Mouse (Mus musculus) adrenal gland, postnatal 10 days (tissue): ENCODE measurements at regions not wholly inside any gene's neighbourhood (a gene's known extent, or its start where the extent isn't known, plus 50 kb on each side); places are given as distances from the start of the nearest gene placed in this dataset.
A peak's percentile ranks its signal among the peaks of the same experiment; 100 is the strongest.

Experiments
- DNase-seq: peaks from one replicate; pipeline ENCODE4 v3.0.0; 2021; ENCODE audit warnings: mixed read lengths

DNA sequence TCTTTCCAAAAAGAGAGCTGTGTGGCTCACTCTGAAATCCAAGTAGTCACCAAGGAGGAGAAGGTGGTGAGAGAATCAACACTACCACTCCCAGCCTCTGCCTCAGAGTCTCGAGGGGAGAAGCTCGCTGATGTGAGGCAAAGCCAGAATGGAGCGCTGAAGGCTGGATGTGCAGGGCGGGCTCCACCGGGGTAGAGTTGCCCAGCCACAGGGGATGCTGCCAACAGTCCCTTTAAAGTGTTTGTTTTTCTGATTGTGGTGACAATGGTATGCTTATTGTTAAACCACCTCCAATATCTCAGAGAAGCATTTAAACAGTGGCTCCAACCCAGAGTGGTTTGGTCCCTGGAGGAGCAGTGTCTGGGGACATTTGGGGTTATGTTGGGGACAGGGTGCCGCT, 110.7 kb upstream of the Ptpn1 start:
- no peak for DNase-seq

DNA sequence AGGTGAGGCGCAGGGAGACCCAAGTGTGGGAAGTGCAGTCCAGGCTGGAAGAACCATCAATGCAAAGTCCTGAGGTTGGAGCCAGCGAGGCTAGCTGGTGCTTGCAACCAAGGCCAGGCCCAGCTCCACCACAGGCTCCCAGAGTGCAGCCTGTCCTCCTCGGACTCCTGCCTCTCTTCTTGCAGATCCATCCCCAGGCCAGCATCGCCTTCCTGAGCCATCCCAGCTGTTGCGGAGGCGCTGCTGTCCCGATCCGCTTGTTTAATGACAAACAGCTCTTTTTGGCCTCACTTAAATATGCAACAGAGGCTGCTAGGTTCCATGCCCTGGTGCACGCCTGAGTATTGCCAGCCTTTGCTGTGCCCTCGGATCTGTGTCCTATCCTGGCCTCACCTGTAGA, 113.1 kb upstream of the Ptpn1 start:
- DNase-seq = no peak

DNA sequence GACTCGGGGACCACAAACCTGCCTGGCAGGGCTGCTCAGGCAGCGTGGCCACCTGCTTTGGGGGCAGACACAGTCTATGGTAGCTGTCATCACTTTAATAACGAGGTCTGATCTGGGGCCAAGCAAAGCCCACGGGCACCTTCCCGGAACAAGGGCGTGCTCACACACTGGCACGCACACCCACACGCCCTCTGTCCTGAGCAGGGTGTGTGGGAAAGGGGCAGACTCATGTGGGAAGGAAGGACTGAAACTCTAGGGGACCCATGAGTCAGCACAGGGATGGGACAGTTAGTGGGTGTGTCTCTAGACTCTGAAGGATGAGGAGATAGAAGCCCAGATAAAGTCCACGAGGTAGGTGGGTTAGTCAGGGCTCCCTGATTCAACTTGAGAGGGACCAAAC, 114.8 kb upstream of the Ptpn1 start:
- DNase-seq = no peak

DNA sequence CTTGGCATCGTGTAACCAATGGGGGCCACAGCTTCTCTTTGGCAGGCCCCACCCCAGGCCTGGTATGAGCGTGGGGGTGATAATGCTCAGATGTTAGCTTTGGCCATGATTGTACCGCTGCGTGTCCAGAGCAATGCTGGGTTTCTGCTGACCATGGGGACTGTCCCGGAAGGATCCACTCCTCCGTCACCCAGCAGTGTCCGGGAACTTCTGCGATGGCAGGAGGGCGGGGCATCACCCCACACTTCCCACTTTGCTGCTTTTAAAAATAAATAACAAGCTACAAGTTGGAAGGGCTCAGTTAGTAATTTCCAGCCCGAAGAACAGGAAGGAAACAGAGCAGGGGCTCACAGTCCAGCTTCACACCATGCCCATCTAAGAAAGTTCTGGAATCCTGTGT, 116.7 kb upstream of the Ptpn1 start:
- no peak for DNase-seq

DNA sequence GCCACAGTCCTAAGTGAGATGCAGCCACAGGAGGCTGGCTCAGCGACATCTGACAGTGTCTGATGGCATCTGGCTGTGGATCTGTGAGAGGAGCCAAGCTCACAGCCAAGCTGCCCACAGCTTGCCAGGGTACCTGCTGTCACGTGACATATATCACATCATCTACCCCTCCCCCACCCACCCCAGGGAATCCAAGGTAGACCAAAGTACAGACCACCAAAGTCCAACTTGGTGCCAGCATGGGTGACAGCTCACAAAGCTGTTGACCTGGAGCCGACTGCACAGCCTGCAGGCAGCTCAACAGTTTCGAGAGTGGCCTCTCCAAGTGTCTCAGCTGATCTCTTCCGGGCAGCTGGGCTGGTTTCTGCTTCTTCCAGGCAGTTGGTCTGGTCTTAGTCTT, 119.6 kb upstream of the Tmem189 start:
- no peak for DNase-seq

DNA sequence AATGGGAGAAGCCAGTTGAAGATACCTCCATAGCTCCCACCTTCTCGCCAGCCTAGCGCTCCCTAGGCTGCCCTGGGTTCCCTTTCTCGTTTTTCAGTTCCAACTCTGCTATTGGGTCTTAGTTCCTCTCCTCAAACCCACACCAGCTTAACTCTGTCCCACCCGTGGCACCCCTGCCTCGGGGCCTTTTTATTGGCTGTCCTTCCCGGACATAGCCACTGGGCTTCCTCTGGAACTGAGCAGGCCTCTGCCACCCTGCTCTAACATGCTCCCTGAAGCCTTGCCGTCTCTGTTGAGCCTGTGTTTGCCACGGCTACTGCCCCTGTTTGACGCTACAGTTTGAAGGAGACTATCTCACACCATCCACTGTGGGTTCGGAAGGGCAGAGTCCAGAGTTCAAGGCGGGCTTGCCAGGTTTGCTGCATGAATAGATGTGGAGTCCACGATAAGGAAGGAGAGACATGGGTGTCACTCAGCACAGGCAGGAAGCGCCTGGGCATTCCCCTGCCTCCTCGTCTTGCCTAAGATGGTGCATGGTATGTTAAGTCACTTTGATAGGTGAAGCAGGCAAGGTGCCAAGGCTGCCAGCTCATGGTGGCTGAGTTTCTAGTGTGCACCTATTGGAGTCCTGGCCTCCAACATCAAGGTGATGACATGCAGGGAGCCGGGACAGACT, 116.1 kb upstream of the Tmem189 start:
- DNase-seq = no peak

DNA sequence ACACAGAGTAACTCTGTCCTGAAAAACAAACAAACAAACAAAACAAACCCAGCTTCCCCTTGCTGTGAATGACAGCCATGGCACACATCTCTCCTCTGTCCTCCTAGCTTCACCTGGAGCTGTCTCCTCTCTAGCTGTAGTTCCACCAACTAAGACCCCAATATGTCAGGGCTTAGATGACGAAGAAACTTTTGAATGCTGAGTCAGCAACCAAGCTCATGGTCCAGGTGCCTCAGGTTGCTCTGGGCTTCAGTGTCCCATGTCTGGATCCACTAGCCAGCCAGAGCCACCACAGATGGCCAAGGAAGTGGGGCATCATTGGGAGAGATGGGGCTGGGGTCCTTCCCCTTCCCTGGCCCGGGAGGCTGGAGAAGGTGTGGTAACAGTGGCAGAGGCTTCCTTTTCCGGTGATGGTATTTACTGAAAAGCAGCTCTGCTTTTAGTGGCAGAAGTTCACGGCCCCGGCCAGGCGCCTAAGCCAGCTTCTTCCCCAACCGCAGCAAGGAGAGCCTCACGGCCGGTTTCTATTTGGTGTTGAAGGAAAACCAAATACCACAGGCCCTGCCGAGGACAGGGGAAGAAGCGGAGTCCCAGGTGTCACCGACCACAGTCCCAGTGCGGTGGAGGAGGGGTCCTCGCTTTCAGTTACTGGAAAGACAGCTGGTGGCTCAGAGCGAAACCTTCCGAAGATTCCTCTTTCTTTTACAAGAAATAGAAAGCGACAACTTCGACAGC, 115.0 kb upstream of the Tmem189 start:
- no peak for DNase-seq

DNA sequence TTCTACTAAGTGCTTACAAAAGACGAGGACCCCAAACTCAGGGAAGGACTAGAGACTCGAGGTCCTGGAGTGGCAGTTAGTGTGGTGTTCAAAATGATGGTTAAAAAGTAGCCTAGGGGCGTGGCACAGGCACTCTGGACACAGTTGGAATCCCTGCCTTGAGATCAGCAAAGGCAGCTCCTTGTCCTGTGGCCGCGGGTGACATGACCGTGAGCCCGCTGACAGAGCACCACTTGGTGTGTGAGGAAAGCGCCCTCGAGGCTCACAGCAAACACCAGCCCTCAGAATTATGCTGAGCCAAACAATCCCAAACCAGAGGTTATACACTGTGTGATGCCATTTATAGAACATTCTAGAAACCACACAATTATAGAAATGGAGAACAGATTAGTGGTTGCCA, 112.9 kb upstream of the Tmem189 start:
- DNase-seq = no peak

DNA sequence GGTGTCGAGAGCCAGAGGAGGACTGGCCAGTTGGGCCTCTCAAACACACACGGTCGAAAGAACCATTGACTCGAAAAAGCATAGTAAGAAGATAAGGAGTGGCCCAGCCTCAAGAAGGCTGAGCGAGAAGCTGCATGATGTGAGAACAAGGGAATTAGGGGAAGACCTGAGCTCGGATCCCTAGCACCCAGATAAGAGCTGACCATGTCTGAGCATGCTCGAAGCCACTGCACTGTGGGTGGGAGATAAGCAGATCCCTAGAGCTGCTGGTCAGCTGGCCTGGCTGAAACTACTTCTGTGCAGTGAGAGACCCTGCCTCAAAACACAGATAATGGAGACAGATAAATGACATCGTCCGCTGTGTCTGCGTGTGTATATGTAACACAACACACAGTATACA, 111.8 kb upstream of the Tmem189 start:
- no peak for DNase-seq

DNA sequence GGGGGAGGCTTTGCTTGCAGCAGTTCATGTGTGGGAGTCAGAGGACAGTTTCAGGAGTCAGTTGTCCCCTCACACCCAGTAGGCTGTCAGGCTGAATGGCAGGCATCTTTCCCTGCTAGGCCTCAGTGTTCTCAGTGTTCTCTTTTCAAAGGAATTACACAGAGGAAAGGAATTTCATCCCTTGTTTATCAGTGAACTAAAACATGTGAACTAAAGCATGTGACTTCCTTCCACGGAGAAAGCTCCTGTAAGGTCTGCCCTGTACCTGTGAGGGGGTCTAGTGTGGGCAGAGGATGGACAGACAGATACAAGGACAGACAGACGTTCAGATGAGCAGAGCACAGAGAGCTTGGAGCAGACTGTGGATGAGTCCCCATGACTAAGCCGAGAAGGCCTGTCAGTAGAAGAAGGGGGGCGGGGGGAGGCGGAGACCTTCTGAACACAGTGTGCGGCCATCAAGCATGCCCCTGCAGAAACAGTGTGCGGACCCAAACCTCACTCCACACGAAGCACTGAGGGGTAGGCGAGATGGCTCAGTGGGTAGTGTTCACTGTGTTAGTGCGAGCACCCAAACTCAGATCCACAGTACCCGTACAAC, 111.1 kb upstream of the Tmem189 start:
- peak; percentile 52 for DNase-seq

DNA sequence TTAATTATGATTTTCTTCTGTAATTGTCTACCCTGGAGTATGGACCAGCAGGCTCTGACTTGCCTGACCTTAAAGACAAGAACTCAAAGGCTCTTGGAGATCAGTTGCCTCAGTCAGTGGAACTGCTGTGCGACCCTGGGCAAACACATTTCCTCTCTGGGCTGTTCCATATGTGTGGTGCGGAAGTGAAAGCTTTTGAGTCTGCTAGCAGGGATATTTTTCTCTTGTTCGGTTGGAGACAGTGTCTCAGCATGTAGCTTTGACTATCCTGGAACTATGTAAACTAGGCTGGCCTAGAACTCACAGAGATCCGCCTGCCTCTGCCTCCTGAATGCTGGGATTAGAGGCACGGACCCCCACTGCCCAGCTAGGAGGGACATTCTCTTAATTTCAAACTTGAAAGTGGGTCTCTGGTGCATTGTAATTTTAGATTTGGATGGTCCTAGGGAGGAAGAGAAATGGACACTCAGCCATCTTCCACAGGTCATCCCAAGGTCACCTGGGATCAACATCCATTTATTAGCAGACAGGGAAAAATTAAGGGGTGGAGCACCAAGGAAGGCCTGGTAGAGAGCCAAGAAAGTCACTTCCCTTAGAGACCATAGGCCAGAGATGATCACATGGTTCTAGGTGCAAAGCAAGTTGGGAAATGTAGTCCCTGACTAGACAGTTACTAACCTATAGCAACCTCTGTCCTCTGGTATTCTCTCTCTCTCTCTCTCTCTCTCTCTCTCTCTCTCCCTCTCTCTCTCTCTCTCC, 110.2 kb upstream of the Tmem189 start:
- peak; percentile 56 for DNase-seq

DNA sequence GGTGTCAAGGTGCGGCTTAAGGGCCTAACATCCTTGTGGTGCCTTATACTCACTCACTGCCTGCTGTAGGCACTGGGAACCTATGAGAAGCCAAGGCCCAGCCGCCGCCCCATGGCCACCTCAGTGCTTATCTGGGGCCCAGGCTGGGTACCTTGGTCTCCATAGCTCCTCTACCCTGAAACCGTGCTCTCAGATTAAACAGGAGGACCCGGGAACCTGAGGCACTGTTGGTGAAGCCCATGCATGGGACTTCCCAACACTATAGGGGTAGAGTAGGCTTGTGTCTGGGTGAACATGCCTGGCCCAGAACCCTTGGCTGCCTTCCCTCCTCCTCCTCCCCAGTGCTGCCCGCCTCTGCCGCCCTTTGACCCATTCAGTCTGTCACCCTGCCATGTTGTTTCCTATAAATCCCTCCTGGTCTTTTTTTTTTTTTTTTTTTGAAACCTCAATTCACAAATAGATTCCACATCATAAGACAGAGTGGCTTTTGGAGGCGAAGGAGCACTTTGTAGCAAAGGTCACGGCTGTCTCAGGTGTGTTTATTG, 109.4 kb upstream of the Tmem189 start:
- peak; percentile 55 for DNase-seq

DNA sequence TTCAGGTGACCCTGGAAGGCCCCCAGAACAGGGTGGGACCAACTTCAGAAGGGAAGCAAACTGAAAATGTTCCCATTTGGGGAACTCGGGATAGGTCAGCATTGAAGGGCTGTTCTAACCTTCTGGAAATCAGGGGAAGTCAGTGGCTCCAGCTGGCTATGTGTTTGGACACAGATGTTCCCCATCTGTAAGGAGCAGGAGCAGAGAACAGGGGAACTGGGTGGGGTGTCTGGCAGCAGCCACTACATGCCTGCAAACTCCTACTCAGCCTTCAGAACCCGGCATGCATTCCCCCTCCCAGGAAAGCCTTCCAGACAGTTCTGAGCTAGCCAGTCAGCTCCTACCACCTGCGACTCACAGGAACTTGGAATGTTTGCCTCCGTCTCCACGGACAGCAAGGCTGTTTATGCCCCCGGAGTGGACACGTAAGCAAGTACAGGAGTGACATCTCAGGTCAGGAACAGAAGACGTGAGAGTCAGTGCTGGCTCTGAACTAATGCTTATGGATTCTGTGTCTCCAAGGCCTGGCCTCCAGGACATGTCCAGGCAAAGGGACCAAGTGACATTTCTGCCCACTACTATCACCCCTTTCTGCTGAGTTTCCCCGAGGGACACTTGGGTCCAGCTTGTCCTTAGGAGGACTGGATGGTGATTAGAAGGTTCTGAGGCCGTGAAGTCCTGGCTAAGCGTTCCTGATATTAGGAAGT, 108.6 kb upstream of the Tmem189 start:
- no peak for DNase-seq

DNA sequence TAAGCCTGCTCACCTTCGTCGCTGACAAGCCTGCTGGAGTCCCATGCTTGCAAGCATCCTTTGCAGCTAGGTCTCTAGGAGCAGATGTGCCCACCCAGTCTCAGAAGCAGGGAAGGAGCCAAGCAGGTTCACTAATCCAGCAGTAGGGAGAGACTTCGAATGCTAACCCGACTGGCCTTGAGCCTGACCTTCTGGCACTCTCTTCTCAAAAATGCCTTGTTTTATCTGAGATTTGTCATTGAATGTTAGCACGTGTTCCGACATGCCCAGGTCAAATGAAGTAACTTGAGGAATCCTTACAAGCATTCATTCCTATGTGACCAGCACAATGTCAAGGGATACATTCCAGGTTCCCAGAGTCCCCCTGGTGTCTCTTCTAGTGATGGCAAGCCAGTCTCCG, 105.9 kb upstream of the Tmem189 start:
- DNase-seq = no peak

DNA sequence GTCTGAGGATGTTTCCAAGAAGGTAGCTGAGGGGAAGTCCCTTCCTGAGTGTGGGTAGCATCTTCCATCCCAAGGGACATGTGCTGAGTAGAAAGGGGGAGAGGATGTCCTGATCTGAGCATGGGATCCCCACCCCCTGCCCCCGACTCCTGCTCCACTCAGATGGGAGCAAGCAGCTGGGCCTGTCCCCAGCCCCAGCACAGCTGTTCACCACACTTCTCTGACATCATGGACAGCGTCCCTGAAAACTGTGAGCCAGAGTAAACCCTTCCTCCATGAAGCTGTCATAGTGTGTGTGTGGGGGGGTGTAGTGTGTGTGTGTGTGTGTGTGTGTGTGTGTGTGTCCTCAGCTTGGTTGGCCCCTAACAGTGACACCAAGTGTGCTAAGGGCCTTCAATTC, 104.3 kb upstream of the Tmem189 start:
- no peak for DNase-seq

DNA sequence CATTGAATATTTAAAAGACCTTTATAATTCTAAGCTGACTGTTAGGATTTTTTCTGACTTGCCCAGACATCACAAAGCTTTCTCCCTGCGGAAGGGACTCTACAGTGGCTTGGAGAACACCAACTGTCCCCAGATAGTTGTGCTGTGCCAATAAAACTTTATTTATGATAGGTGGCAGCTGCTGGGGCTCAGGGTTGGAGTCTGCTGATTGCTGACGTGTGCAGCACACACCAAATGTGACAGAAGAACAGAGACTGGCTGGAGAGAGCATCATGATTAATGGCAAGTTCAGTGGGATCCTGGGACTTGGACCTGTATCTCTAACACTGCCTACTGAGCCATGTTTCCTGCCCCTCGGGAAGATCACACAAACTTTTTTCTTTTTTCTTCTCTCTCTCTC, 103.1 kb upstream of the Tmem189 start:
- no peak for DNase-seq

DNA sequence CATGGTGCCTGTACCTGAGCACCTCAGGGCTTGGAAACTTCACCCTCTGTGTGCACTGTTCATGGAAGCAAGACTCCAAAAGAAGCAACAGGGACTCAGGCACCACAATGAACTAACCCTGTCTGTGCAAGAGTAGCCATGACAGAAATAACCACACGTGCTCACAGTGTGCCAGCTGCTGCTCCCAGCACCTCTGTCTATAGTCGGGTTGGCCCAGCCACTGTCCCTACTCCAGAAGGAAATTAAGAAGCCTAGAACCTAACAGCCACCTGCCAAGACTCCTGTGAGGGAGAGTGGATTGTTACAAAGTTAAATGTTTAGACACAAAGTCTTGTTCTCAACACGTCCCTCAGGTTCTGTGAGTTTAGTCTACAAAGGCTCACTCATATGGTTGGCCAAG, 102.7 kb upstream of the Tmem189 start:
- DNase-seq = no peak

DNA sequence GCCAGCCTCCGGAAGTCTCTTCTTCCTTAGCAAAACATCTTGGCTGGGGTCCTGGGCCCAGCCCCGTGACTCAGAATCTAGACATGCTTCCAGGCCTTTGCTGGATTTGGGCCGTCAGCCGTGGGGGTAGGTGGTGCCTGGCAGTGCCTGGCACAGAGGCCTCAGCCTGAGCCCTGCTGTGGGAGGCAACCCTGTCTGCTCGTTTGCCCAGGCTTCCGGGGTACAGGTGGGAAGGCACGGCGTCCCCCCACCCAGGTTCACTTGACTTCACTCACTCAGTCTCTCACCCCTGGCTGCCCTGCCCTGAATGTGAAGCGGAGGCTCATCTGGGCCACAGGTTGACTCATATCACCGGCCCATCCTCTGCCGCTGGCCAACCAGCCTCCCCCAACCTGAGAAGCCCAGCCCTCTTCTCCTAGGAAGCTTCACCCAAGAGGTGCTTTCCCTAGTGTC, 99.9 kb upstream of the Tmem189 start:
- peak; percentile 63 for DNase-seq

DNA sequence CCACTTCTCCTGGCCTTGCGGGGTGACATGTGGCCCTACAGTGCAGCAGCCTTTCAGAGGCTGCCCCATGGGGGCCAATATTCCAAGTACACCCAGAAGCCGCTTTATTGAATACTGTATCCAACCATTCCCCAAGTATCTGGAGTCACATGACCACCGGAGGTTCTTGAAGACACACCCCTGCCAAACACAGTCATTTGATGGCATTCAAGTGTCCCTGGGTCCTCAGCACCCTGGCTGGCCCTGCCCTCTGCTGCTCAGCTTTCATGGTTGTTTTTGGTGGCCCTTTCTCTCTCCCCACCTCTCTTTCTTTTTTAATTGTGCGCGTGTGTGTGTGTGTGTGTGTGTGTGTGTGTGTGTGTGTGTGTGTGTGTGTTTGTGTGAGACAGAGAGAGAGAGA, 97.3 kb upstream of the Tmem189 start:
- DNase-seq = no peak

DNA sequence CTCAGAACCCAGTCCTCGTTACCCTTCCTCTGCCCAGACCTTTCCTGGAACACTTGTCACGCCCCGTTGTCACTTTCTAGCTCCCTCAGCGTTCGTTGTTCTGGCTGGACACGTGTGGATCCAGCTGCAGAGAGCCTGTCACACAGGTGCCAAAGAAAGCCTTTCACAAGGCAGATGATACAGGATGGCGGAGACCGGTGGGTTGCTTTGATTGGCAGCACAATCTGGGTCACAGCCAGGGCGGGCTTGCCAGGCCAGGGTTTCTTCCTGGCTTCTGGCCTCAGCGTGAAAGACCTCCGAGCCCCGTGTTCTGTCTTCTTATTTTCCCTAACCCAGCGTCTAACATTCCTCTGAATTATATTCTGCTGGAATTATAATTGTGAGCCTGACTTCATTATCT, 94.7 kb upstream of the Tmem189 start:
- DNase-seq = no peak

DNA sequence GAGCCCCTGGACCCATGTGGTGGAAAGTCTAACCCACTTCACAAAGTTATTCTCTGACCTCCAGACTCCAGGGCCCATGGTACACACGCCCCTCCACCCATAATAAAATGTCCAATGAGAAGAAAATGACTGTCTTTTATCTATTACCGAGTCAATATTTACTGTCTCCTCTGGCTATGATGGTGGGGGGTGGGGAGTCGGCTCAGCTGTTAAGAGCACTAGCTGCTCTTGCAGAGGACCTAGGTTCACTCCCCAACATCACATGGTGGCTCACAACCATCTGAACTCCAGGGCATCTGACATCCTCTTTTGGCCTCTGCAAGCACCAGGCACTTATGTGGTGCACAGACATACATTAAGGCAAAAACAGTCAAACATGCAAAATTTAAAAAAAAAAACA, 93.8 kb upstream of the Tmem189 start:
- DNase-seq = no peak
